Mouse (Mus musculus) heart, embryonic 14.5 days (tissue): ENCODE measurements around the gene Ttyh2. TPM values are rescaled to one million over a fixed set of nuclear protein-coding genes. Genes with fewer than 3 reads are reported as not detected.
"Not testable (repeated sequence)": the region's sequence is repeated elsewhere in the genome, so short reads cannot be mapped to it uniquely, and the experiment has no call there.

ENCODE experiments used
- ATAC-seq: fragments of 200-750 bp; cut with Nextera tagmentation; 2 replicates; pipeline ENCODE4 v1.8.0; 2017; ENCODE audit warnings: low read depth, moderate TSS enrichment; ENCODE audit not compliant: insufficient number of reproducible peaks, insufficient read depth, low FRiP score
- H3K27ac ChIP-seq, 2 experiments: fragments of 200-500 bp in 1 of 2; fragments of 300-500 bp in 1 of 2; sonication (generic) in 1 of 2; replicated peaks in 1 of 2; 2 replicates each; pipeline ENCODE4 v1.5.1; 2012 to 2014; ENCODE audit warnings: low read depth in 2 of 2, low read length in 2 of 2, control low read depth in 1 of 2, mild to moderate bottlenecking in 1 of 2, mixed read lengths in 1 of 2; ENCODE audit not compliant: control insufficient read depth in 1 of 2, insufficient read depth in 1 of 2
- H3K27me3 ChIP-seq: fragments of 300-500 bp; sonication (generic); 2 replicates; pipeline ENCODE4 v1.6.1; 2014; ENCODE audit warnings: mild to moderate bottlenecking, low read length, control low read depth; ENCODE audit not compliant: control insufficient read depth, insufficient read depth
- H3K36me3 ChIP-seq: fragments of 300-500 bp; sonication (generic); 2 replicates; pipeline ENCODE4 v1.6.1; 2014; ENCODE audit warnings: mild to moderate bottlenecking, control low read depth, low read length, mixed read lengths; ENCODE audit not compliant: control insufficient read depth, insufficient read depth
- H3K4me1 ChIP-seq, 2 experiments: fragments of 200-500 bp in 1 of 2; fragments of 300-500 bp in 1 of 2; sonication (generic) in 1 of 2; 2 replicates each; pipeline ENCODE4 v1.6.1; 2012 to 2014; ENCODE audit warnings: low read length in 2 of 2, control low read depth in 1 of 2, mixed read lengths in 1 of 2; ENCODE audit not compliant: control insufficient read depth in 2 of 2, insufficient read depth in 2 of 2
- H3K4me2 ChIP-seq: fragments of 300-500 bp; sonication (generic); 2 replicates; pipeline ENCODE4 v1.6.1; 2014; ENCODE audit warnings: mild to moderate bottlenecking, low read length
- H3K4me3 ChIP-seq, 2 experiments: fragments of 200-500 bp in 1 of 2; fragments of 300-500 bp in 1 of 2; sonication (generic) in 1 of 2; 2 replicates each; pipeline ENCODE4 v1.5.1; 2012 to 2014; ENCODE audit warnings: low read length in 2 of 2, mild to moderate bottlenecking in 2 of 2, control low read depth in 1 of 2, low read depth in 1 of 2, moderate library complexity in 1 of 2; ENCODE audit not compliant: control insufficient read depth in 1 of 2, insufficient read depth in 1 of 2
- H3K9ac ChIP-seq: fragments of 300-500 bp; sonication (generic); 2 replicates; pipeline ENCODE4 v1.6.1; 2014; ENCODE audit warnings: mild to moderate bottlenecking, low read length
- H3K9me3 ChIP-seq: fragments of 300-500 bp; sonication (generic); 2 replicates; pipeline ENCODE4 v1.6.1; 2016; ENCODE audit warnings: low read length, control low read depth; ENCODE audit not compliant: control insufficient read depth
- WGBS: fragments of 180-500 bp; shearing (Covaris S2); extraction: QIAGEN DNeasy Blood & Tissue Kit; methylation state at CpG from one replicate; pipeline ENCODE4 v1.1.7; 2014; 5-methylcytosine and 5-hydroxymethylcytosine counted together
- polyA plus RNA-seq: library from polyadenylated mRNA; unstranded; fragments of >200 nt; fragmentation: Nextera tagmentation; extraction: Ambion mirVana; gene quantifications from 2 replicates; pipeline ENCODE4 v1.2.1, GENCODE M21; 2014

Gene Ttyh2
- polyA plus RNA-seq, 1 experiment from 2014 or later, result 7.9 TPM

GRCm38 (mm10) chr11:114674180-114674579 is 1.1 kb upstream of the Ttyh2 start:
- no peak overlapping the region for H3K4me3 ChIP-seq
- no peak overlapping the region for H3K4me2 ChIP-seq
- WGBS, result 50% methylated on average over 8 of the region's 8 CpGs
- peaks cover 24 to 36% of the 10 kb centered on the region in 2 experiments for H3K4me1 ChIP-seq
- no peak overlapping the region for H3K27ac ChIP-seq
- H3K9ac ChIP-seq, result no peak overlapping the region
- no peaks in the 10 kb centered on the region for H3K27me3 ChIP-seq
- ATAC-seq, result no peak
- H3K36me3 ChIP-seq, result peaks cover 42% of the 10 kb centered on the region
- no peaks in the 10 kb centered on the region for H3K9me3 ChIP-seq

GRCm38 (mm10) chr11:114674796-114675195 is 435 bp upstream of the Ttyh2 start:
- peaks cover 28 to 36% of the 10 kb centered on the region in 2 experiments for H3K4me1 ChIP-seq
- not testable (repeated sequence) for H3K27me3 ChIP-seq, H3K9ac ChIP-seq, H3K9me3 ChIP-seq, H3K27ac ChIP-seq, ATAC-seq
- H3K4me3 ChIP-seq, result peak overlapping the region in 1 of 2 experiments; percentile 62; a peak in 1 of 4 replicates
- H3K4me2 ChIP-seq, result peak overlapping the region; percentile 99
- 100% methylated on average over 1 of the region's 3 CpGs for WGBS
- peaks cover 42% of the 10 kb centered on the region for H3K36me3 ChIP-seq

- ATAC-seq, result no peak
- H3K9ac ChIP-seq, result peak overlapping the region; percentile 80
- H3K27ac ChIP-seq, result peak overlapping the region; percentile 38 to 43; a peak in 3 of 4 replicates
- 2% methylated on average over 27 of the region's 27 CpGs for WGBS
- H3K4me2 ChIP-seq, result peak overlapping the region; percentile 99
- H3K9me3 ChIP-seq, result no peaks in the 10 kb centered on the region
- H3K4me1 ChIP-seq, result peaks cover 27 to 31% of the 10 kb centered on the region in 2 experiments
- H3K36me3 ChIP-seq, result peaks cover 33% of the 10 kb centered on the region
- no peaks in the 10 kb centered on the region for H3K27me3 ChIP-seq
- H3K4me3 ChIP-seq, result peak overlapping the region; percentile 62 to 74
Measured at GRCm38 (mm10) chr11:114675826-114676401, 683 bp downstream of the Ttyh2 start.

GRCm38 (mm10) chr11:114676431-114676830 is 1.2 kb downstream of the Ttyh2 start:
- Histone ChIP-seq H3K27me3 (no peaks in the 10 kb centered on the region), H3K9me3 (no peaks in the 10 kb centered on the region), H3K9ac (peak overlapping the region; percentile 80), H3K4me1 (peaks cover 28 to 30% of the 10 kb centered on the region in 2 experiments), H3K4me2 (peak overlapping the region; percentile 99), H3K4me3 (peak overlapping the region; percentile 62 to 74), H3K36me3 (peaks cover 28% of the 10 kb centered on the region), H3K27ac (no peak overlapping the region)
- WGBS, result 9% methylated on average over 14 of the region's 14 CpGs
- ATAC-seq, result no peak

- Histone ChIP-seq H3K9ac (no peak overlapping the region; the same call in 1 of the 2 replicates), H3K27me3 (no peaks in the 10 kb centered on the region), H3K36me3 (peaks cover 22% of the 10 kb centered on the region), H3K27ac (no peak overlapping the region), H3K4me2 (peak overlapping the region; percentile 99), H3K9me3 (no peaks in the 10 kb centered on the region), H3K4me1 (peaks cover 28 to 30% of the 10 kb centered on the region in 2 experiments), H3K4me3 (0 out of 4 replicates have a peak overlapping the region, but pooled peaks of 1 of the 2 experiments have one; percentile 62)
- WGBS, result 48% methylated on average over 9 of the region's 9 CpGs
- ATAC-seq, result no peak
Measured at GRCm38 (mm10) chr11:114676896-114677530, 1.8 kb downstream of the Ttyh2 start.

GRCm38 (mm10) chr11:114679582-114679981 is 4.4 kb downstream of the Ttyh2 start:
- Histone ChIP-seq H3K9ac (no peak overlapping the region), H3K4me3 (no peak overlapping the region), H3K4me2 (peak overlapping the region; percentile 5; the same call in 1 of the 2 replicates), H3K27ac (peak overlapping the region; percentile 20 to 56), H3K36me3 (no peaks in the 10 kb centered on the region), H3K4me1 (peaks cover 33 to 36% of the 10 kb centered on the region in 2 experiments), H3K27me3 (no peaks in the 10 kb centered on the region), H3K9me3 (no peaks in the 10 kb centered on the region)
- ATAC-seq, result no peak
- WGBS, result 18% methylated on average over 8 of the region's 8 CpGs

GRCm38 (mm10) chr11:114680291-114680690 is 5.1 kb downstream of the Ttyh2 start:
- no peaks in the 10 kb centered on the region for H3K36me3 ChIP-seq
- no peak overlapping the region for H3K4me2 ChIP-seq
- H3K9me3 ChIP-seq, result no peaks in the 10 kb centered on the region
- H3K4me1 ChIP-seq, result peaks cover 37 to 40% of the 10 kb centered on the region in 2 experiments
- H3K27me3 ChIP-seq, result no peaks in the 10 kb centered on the region
- no peak overlapping the region for H3K9ac ChIP-seq
- no peak overlapping the region for H3K4me3 ChIP-seq
- WGBS, result 58% methylated on average over 10 of the region's 10 CpGs
- H3K27ac ChIP-seq, result no peak overlapping the region
- ATAC-seq, result no peak
